21 mouse cellular contexts compared by ENCODE assay signal in genomic region chr4:82734765-82735481, GRCm38 (mm10). TPM values are rescaled to one million over a fixed set of nuclear protein-coding genes. Genes with fewer than 3 reads are reported as not detected.
DNase-seq lines count a peak whose midpoint lies in the region; ATAC-seq and TF ChIP-seq lines count a peak whose summit lies in the region.
"Had no signal": no experiment of that assay in that cellular context is flagged by ENCODE, and none has a peak within 500 bp of the region (broad histone marks: within the 10 kb centered on the region; RNA-seq: fewer than 3 reads in every experiment).

No protein-coding gene starts in this region.

- TF ChIP-seq CTCF in lung, embryonic 14.5 days (IDR thresholded peaks at IDR 0.05; ENCODE audit: low read depth), result no peak

- H3K4me3 ChIP-seq in heart, embryonic 10.5 days, result no peak overlapping the region
- no peak overlapping the region for H3K4me3 ChIP-seq in lung, embryonic 14.5 days (ENCODE audit: low read depth, low read length)
- no peak overlapping the region for H3K4me3 ChIP-seq in embryonic facial prominence, embryonic 15.5 days (replicated peaks)
- no peak overlapping the region for H3K4me3 ChIP-seq in limb, embryonic 15.5 days
- H3K4me3 ChIP-seq: erythroblast, embryonic 14.5 days; midbrain, embryonic 10.5 days had no signal

- no peaks in the 10 kb centered on the region for H3K27me3 ChIP-seq in heart, embryonic 10.5 days (ENCODE audit: insufficient read depth, poor library complexity, severe bottlenecking)
- H3K27me3 ChIP-seq in lung, embryonic 14.5 days (ENCODE audit: insufficient read depth, low read length), result no peaks in the 10 kb centered on the region
- H3K27me3 ChIP-seq in embryonic facial prominence, embryonic 15.5 days, result no peaks in the 10 kb centered on the region
- H3K27me3 ChIP-seq in limb, embryonic 15.5 days, result no peaks in the 10 kb centered on the region

- 82% methylated on average over 22 of the region's 22 CpGs for WGBS in heart, embryonic 10.5 days
- 69% methylated on average over 22 of the region's 22 CpGs for WGBS in lung, embryonic 14.5 days
- 71% methylated on average over 22 of the region's 22 CpGs for WGBS in embryonic facial prominence, embryonic 15.5 days
- 48% methylated on average over 22 of the region's 22 CpGs for WGBS in limb, embryonic 15.5 days

- no peaks in the 10 kb centered on the region for H3K36me3 ChIP-seq in heart, embryonic 10.5 days
- no peaks in the 10 kb centered on the region for H3K36me3 ChIP-seq in lung, embryonic 14.5 days (ENCODE audit: insufficient read depth)
- H3K36me3 ChIP-seq in embryonic facial prominence, embryonic 15.5 days, result no peaks in the 10 kb centered on the region
- no peaks in the 10 kb centered on the region for H3K36me3 ChIP-seq in limb, embryonic 15.5 days
- H3K36me3 ChIP-seq: G1E; midbrain, embryonic 10.5 days had no signal

- 0 out of 2 replicates have a peak overlapping the region, but pooled peaks have one; percentile 64 for H3K27ac ChIP-seq in heart, embryonic 10.5 days
- no peak overlapping the region; the same call in 1 of the 2 replicates for H3K27ac ChIP-seq in lung, embryonic 14.5 days (ENCODE audit: low read depth)
- no peak overlapping the region for H3K27ac ChIP-seq in embryonic facial prominence, embryonic 15.5 days (replicated peaks)
- peak overlapping the region; percentile 83 for H3K27ac ChIP-seq in limb, embryonic 15.5 days
- H3K27ac ChIP-seq: hindbrain, embryonic 14.5 days; liver, embryonic 14.5 days; midbrain, embryonic 10.5 days had no signal

- no peak for DNase-seq in heart, embryonic 10.5 days (ENCODE audit: low spot score)
- no peak for DNase-seq in heart, adult 8-10 months (ENCODE audit: low spot score)
- DNase-seq in lung, embryonic 14.5 days, result peak; percentile 7
- DNase-seq in lung, postnatal 36 days, result no peak
- DNase-seq in MN1 (ENCODE audit: low spot score), result no peak
- DNase-seq: adrenal gland, postnatal 36 days; cerebellum, adult 11-12 months; cerebellum, postnatal 25 days; gastrocnemius, postnatal 14 days; kidney, adult 8-10 months; kidney, postnatal 14 days; right cerebral cortex, adult 18-20 months; thymus, postnatal 14 days had no signal

- H3K9me3 ChIP-seq in heart, embryonic 10.5 days, result no peaks in the 10 kb centered on the region
- H3K9me3 ChIP-seq in lung, embryonic 14.5 days (ENCODE audit: low read depth, low read length), result no peaks in the 10 kb centered on the region
- no peaks in the 10 kb centered on the region for H3K9me3 ChIP-seq in embryonic facial prominence, embryonic 15.5 days (replicated peaks)
- H3K9me3 ChIP-seq in limb, embryonic 15.5 days, result no peaks in the 10 kb centered on the region
- H3K9me3 ChIP-seq: midbrain, embryonic 10.5 days had no signal

- no peak; the same call in 1 of the 2 replicates for ATAC-seq in lung, embryonic 14.5 days (ENCODE audit: insufficient read depth)
- 0 out of 2 replicates have a peak, but pooled peaks have one; percentile 24 for ATAC-seq in embryonic facial prominence, embryonic 15.5 days (ENCODE audit: insufficient number of reproducible peaks, low FRiP score, low TSS enrichment, low read depth)
- peak; percentile 85 for ATAC-seq in limb, embryonic 15.5 days (ENCODE audit: insufficient number of reproducible peaks, low FRiP score, low TSS enrichment, low read depth)
- ATAC-seq: forebrain, embryonic 14.5 days had no signal

- H3K9ac ChIP-seq in lung, embryonic 14.5 days, result no peak overlapping the region
- H3K9ac ChIP-seq in embryonic facial prominence, embryonic 15.5 days, result no peak overlapping the region
- H3K9ac ChIP-seq in limb, embryonic 15.5 days, result no peak overlapping the region
- H3K9ac ChIP-seq: hindbrain, embryonic 14.5 days; liver, embryonic 14.5 days had no signal

- peaks cover 17% of the 10 kb centered on the region for H3K4me1 ChIP-seq in heart, embryonic 10.5 days
- no peaks in the 10 kb centered on the region for H3K4me1 ChIP-seq in lung, embryonic 14.5 days (ENCODE audit: insufficient read depth)
- no peaks in the 10 kb centered on the region for H3K4me1 ChIP-seq in embryonic facial prominence, embryonic 15.5 days
- peaks cover 12% of the 10 kb centered on the region; the same call in 1 of the 2 replicates for H3K4me1 ChIP-seq in limb, embryonic 15.5 days

- H3K4me2 ChIP-seq in lung, embryonic 14.5 days, result no peak overlapping the region
- no peak overlapping the region for H3K4me2 ChIP-seq in embryonic facial prominence, embryonic 15.5 days (replicated peaks)
- peak overlapping the region; percentile 7; the same call in 1 of the 2 replicates for H3K4me2 ChIP-seq in limb, embryonic 15.5 days
- H3K4me2 ChIP-seq: hindbrain, embryonic 14.5 days had no signal

RNA-seq across cellular contexts. Expression of gene Nfib, which starts 29.4 kb away (rescaled TPM):
- polyA plus RNA-seq in heart, embryonic 10.5 days (2016; fragmentation: Nextera tagmentation; extraction: Ambion mirVana), result 38.1 and 38.9 TPM in 2 replicates
- total RNA-seq in heart, adult 8-10 months (2022), result 100 to 1,000 TPM; 115 to 138 (median 131) TPM
- polyA plus RNA-seq in lung, embryonic 14.5 days (2014; fragmentation: Nextera tagmentation; extraction: Ambion mirVana), result 148 and 149 TPM in 2 replicates
- polyA plus RNA-seq in embryonic facial prominence, embryonic 15.5 days (2015; fragmentation: Nextera tagmentation; extraction: Ambion mirVana), result 85.7 and 89.2 TPM in 2 replicates
- 97.2 and 113 TPM in 2 replicates for polyA plus RNA-seq in limb, embryonic 15.5 days (2015; fragmentation: Nextera tagmentation; extraction: Ambion mirVana)
- polyA plus RNA-seq: erythroblast, embryonic 14.5 days; G1E had no signal

Comparison
In these comparisons a context has a peak if more than half of its experiments do, and no peak if none do; other contexts are left out.
1. H3K27ac ChIP-seq: peak in heart, embryonic 10.5 days (single experiment) and limb, embryonic 15.5 days (single experiment); none in lung, embryonic 14.5 days (single experiment) and embryonic facial prominence, embryonic 15.5 days (single experiment).